Mouse (Mus musculus) midbrain, postnatal 0 days (tissue): ENCODE data around the gene Scrn3. TPM values are rescaled to one million over a fixed set of nuclear protein-coding genes. Genes with fewer than 3 reads are reported as not detected.
A peak's percentile ranks its signal among the peaks of the same experiment; 100 is the strongest.

Source experiments
- ATAC-seq: fragments of 200-750 bp; cut with Nextera tagmentation; 2 replicates; pipeline ENCODE4 v1.8.0; 2017; ENCODE audit warnings: moderate number of reproducible peaks, mild to moderate bottlenecking, moderate TSS enrichment, moderate library complexity; ENCODE audit not compliant: low FRiP score
- DNase-seq: peaks from one replicate; pipeline ENCODE4 v3.0.0-alpha.2; 2015; ENCODE audit warnings: low spot score
- H3K27ac ChIP-seq: fragments of 300-500 bp; sonication (generic); 2 replicates; pipeline ENCODE4 v1.5.1; 2014; ENCODE audit warnings: low read depth, mild to moderate bottlenecking, low read length, mixed read lengths
- H3K27me3 ChIP-seq: fragments of 300-500 bp; sonication (generic); 2 replicates; pipeline ENCODE4 v1.6.1; 2014; ENCODE audit warnings: low read length, control low read depth, mixed read lengths; ENCODE audit not compliant: insufficient read depth
- H3K36me3 ChIP-seq: fragments of 300-500 bp; sonication (generic); 2 replicates; pipeline ENCODE4 v1.6.1; 2014; ENCODE audit warnings: low read length, control low read depth, mixed read lengths; ENCODE audit not compliant: insufficient read depth
- H3K4me1 ChIP-seq: fragments of 300-500 bp; sonication (generic); 2 replicates; pipeline ENCODE4 v1.6.1; 2014; ENCODE audit warnings: mild to moderate bottlenecking, control low read depth, antibody characterized with exemption, low read length, mixed read lengths; ENCODE audit not compliant: insufficient read depth
- H3K4me2 ChIP-seq: fragments of 300-500 bp; sonication (generic); 2 replicates; pipeline ENCODE4 v1.6.1; 2014; ENCODE audit warnings: low read depth, mild to moderate bottlenecking, low read length, mixed read lengths; ENCODE audit not compliant: poor library complexity, severe bottlenecking
- H3K4me3 ChIP-seq: fragments of 300-500 bp; sonication (generic); 2 replicates; pipeline ENCODE4 v1.5.1; 2014; ENCODE audit warnings: low read depth, mild to moderate bottlenecking, low read length, moderate library complexity
- H3K9ac ChIP-seq: fragments of 300-500 bp; sonication (generic); replicated peaks from 2 replicates; pipeline ENCODE4 v1.6.1; 2014; ENCODE audit warnings: mild to moderate bottlenecking, low read length, moderate library complexity, mixed read lengths; ENCODE audit not compliant: poor library complexity, severe bottlenecking
- H3K9me3 ChIP-seq: fragments of 300-500 bp; sonication (generic); 2 replicates; pipeline ENCODE4 v1.6.1; 2016; ENCODE audit warnings: low read length, control low read depth
- CTCF ChIP-seq: IDR thresholded peaks from 2 replicates; pipeline ENCODE4 v1.5.1; 2016; ENCODE audit warnings: antibody characterized with exemption, mild to moderate bottlenecking
- WGBS: fragments of 180-500 bp; shearing (Covaris S2); extraction: QIAGEN DNeasy Blood & Tissue Kit; methylation state at CpG from one replicate; pipeline ENCODE4 v1.1.7; 2014; 5-methylcytosine and 5-hydroxymethylcytosine counted together
- polyA plus RNA-seq: library from polyadenylated mRNA; unstranded; fragments of >200 nt; fragmentation: Nextera tagmentation; extraction: Ambion mirVana; gene quantifications from 2 replicates; pipeline ENCODE4 v1.2.1, GENCODE M21; 2015
- total RNA-seq: library from RNA; depleted of rRNA; stranded (reverse); fragments of >200 nt; gene quantifications from 2 replicates; pipeline ENCODE4 v1.2.3, GENCODE M21; 2014

The Scrn3 gene
- total and polyA plus RNA-seq, 2 experiments from 2014 or later: 4.2 to 6.5 TPM

DNA sequence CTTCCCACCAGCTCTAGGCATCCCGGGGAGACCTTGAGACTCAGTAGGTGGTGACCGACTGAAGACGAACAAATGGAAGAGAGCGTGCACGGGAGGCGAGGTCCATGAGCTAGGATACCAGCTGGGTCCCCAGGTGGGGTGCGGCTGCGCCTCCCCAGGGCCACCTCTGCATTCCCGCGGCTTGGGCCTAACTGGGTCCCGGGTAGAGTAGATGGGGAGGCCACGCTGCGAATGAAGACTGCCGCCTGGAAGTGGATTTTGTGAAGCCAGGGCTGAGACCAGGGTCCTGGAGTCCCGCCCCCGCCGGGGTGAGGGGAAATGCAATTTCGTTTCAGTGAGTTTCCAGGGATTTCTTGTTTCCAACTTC lies 34.7 kb upstream of the Scrn3 start:
- ATAC-seq: no peak
- H3K9ac ChIP-seq: no peak overlapping the region
- H3K27ac ChIP-seq: no peak overlapping the region

DNA sequence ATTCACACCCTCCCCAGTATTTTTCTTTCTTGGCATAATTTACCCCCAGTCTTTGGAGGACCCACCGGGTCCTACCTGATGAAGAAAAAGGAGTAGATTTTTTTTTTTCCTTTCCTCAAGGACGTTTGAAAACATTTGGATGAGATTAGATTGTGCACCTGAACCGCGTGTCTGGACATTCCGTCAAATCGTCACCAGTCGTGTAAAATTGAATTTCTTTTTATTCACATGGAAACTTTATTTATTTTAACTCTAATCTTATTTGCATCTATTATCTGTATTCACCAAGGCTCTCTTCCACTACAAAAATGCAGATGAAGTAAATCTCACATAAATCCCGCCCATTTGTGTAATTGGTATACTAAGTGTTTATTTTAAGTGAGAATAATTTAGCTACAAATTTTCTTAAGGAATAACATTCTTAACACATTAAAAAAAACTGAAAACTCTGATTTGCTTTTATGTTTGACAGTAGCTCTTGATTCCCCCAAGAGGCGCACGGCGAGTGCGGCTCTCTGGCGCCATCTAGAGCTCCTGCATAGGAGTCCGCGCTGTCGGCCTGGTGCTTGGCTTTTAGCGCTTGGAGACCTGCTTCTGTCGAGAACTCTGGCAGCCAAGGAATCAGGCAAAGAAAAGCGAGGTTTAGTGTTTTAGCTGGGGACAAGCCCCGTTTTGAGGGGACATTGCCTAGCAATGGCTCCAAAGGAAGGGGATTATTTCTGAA lies 34.1 kb upstream of the Scrn3 start:
- 1% methylated on average over 20 of the region's 20 CpGs for WGBS
- no peaks in the 10 kb centered on the region for H3K4me1 ChIP-seq
- DNase-seq: peak; percentile 95
- H3K9ac ChIP-seq: no peak overlapping the region
- H3K4me2 ChIP-seq: no peak overlapping the region
- peak; percentile 96 for TF ChIP-seq CTCF
- H3K36me3 ChIP-seq: no peaks in the 10 kb centered on the region
- H3K4me3 ChIP-seq: no peak overlapping the region
- peaks cover 34% of the 10 kb centered on the region for H3K27me3 ChIP-seq
- no peak overlapping the region for H3K27ac ChIP-seq
- ATAC-seq: peak; percentile 75
- H3K9me3 ChIP-seq: no peaks in the 10 kb centered on the region

More for the DNA sequence above, 34.7 kb upstream of the Scrn3 start:
- H3K4me3 ChIP-seq: peak overlapping the region; percentile 14; the same call in 1 of the 2 replicates
- WGBS: under 1% methylated on average over 18 of the region's 18 CpGs
- H3K9me3 ChIP-seq: no peaks in the 10 kb centered on the region
- peaks cover 34% of the 10 kb centered on the region for H3K27me3 ChIP-seq
- TF ChIP-seq CTCF: no peak
- H3K36me3 ChIP-seq: no peaks in the 10 kb centered on the region
- no peak for DNase-seq
- H3K4me2 ChIP-seq: peak overlapping the region; percentile 26; the same call in 1 of the 2 replicates
- H3K4me1 ChIP-seq: no peaks in the 10 kb centered on the region

DNA sequence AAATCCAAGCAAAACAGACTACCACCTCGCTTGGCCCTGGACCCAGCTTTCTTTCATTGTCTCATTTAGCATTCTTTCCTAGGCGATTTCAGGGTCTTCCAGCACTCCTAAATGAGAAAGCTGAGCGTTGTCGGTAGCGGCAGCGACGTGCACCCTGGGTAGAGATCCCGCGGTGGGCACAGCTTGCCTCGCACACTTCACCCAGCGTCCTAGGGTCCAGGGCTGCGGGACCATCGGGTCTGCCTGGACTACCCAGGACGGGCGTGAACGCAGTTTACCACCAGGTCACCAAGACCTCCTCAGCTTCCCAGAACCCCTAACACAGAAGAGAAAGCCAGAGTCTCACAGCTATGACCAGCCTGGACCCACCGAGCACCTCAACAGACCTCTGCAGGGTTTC lies 33.5 kb upstream of the Scrn3 start:
- TF ChIP-seq CTCF: no peak
- ATAC-seq (no peak; the same call in 1 of the 2 replicates), DNase-seq (no peak)
- Histone ChIP-seq H3K27ac (no peak overlapping the region), H3K36me3 (no peaks in the 10 kb centered on the region), H3K27me3 (peaks cover 34% of the 10 kb centered on the region), H3K9ac (no peak overlapping the region), H3K4me2 (no peak overlapping the region; the same call in 1 of the 2 replicates), H3K4me1 (no peaks in the 10 kb centered on the region), H3K4me3 (no peak overlapping the region), H3K9me3 (no peaks in the 10 kb centered on the region)
- WGBS: 0% methylated on average over 17 of the region's 17 CpGs

DNA sequence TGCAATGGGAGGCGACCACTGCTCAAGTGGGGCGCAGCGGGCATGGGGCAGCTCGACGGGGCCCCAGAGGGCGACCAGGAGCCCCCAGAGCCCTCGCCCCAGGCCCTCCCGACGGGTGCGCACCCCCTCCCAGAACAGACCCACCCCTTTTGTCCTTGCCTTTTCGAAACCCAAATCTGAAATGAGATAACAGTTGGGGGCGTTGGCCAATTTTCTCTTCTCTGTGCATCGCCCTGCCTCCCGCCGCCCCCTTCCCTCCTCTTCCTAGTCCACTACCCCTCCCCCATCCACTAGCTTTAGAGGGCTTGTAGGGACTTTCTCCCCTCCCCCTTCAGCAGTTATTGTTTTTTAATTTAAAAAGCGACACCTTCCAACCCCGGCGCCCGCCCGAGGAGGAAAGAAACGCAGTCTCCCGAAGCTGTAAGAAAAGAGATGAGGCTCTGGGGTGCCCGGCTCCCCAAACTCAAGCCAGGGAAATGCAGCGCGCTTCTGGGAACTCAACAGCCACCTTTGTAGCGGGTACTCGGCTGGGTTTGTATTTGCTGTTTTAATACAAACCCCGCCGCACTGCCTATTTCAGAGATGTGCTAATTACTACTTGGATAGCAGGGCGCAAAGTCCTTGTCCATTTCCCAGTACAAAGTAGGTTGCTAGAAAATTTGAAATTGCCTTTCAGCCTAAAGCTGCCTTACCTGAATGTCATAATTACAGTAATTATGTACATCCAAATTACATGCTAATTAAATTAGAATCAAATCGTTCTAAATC lies 32.9 kb upstream of the Scrn3 start:
- peaks cover 34% of the 10 kb centered on the region for H3K27me3 ChIP-seq
- DNase-seq (no peak), ATAC-seq (no peak)
- no peaks in the 10 kb centered on the region for H3K9me3 ChIP-seq
- no peak overlapping the region for H3K4me2 ChIP-seq
- TF ChIP-seq CTCF: no peak
- no peak overlapping the region for H3K4me3 ChIP-seq
- H3K27ac ChIP-seq: no peak overlapping the region
- no peaks in the 10 kb centered on the region for H3K36me3 ChIP-seq
- WGBS: 1% methylated on average over 27 of the region's 31 CpGs
- H3K9ac ChIP-seq: no peak overlapping the region
- no peaks in the 10 kb centered on the region for H3K4me1 ChIP-seq

DNA sequence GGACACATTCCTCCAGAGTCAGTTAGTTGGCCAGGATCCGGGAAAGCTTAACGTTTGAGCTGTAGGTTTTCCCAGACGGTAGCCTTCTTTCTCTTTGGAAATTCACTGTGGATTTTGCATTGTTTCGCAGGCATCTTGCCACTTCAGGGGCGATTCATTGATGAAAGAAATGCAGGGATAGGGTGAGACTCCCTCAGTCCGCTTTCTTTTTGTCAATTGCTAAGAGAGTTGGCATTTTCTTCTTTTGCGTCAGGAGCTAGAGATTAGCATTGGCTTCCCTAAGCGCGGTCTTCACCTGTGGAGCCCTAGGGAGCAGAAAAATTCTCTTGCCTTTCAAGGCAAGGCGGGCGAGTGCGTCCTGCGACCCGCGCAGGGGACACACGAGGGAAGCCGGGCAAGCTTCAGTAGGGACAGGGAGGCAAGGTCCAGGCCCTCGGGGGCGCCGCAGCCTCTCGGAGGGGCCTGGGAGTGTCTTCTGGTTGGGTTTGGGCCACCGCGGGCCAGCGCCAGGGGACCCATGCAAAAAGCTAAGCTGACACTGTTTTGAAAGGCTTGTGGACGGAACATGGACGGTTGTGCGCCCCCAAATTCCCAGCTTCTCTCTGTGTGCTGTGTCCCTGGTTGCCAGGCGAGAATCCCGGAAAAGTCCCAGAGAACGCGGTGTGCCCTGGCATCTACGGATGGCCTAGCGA lies 31.9 kb upstream of the Scrn3 start:
- WGBS: 3% methylated on average over 32 of the region's 33 CpGs
- Histone ChIP-seq H3K9me3 (no peaks in the 10 kb centered on the region), H3K27ac (no peak overlapping the region), H3K27me3 (peaks cover 34% of the 10 kb centered on the region), H3K4me1 (no peaks in the 10 kb centered on the region), H3K4me3 (no peak overlapping the region), H3K36me3 (no peaks in the 10 kb centered on the region), H3K9ac (no peak overlapping the region), H3K4me2 (no peak overlapping the region)
- TF ChIP-seq CTCF: no peak
- no peak for DNase-seq
- no peak for ATAC-seq
